ENCODE assay signal across 29 mouse cellular contexts in the genomic region with DNA sequence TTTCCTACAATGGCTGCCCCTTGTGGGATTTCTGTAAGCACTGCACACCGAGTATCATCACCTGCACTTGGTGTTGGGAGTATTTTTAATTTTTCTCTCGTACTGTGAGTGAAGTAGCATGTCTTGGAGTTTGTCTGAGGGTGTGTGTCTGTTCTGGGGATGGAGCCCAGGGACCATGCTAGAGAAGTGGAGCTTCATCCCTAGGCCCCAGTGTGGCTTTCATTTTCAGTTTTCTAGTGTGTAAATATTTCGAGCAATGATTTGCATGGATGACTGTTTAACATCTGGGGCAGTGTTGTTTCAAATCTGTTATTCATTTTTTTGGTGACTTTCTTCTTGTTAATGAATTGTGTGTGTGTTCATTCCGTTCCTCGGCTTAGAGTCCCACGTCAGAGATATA. TPM values are rescaled to one million over a fixed set of nuclear protein-coding genes. Genes with fewer than 3 reads are reported as not detected.
"Had no signal": no experiment of that assay in that cellular context is flagged by ENCODE, and none has a peak within 500 bp of the region (broad histone marks: within the 10 kb centered on the region; RNA-seq: fewer than 3 reads in every experiment).

No protein-coding gene starts in this region.

- H3K4me3 ChIP-seq: embryonic facial prominence, embryonic 10.5 days; embryonic facial prominence, embryonic 12.5 days; embryonic facial prominence, embryonic 13.5 days; embryonic facial prominence, embryonic 15.5 days; erythroblast, embryonic 14.5 days; forebrain, embryonic 10.5 days; forebrain, embryonic 12.5 days; forebrain, embryonic 13.5 days; forebrain, embryonic 15.5 days; gastrocnemius, adult 2 months; heart, adult 2 months; heart, embryonic 10.5 days had no signal

- H3K4me1 ChIP-seq: embryonic facial prominence, embryonic 10.5 days; embryonic facial prominence, embryonic 12.5 days; embryonic facial prominence, embryonic 13.5 days; embryonic facial prominence, embryonic 15.5 days; forebrain, embryonic 10.5 days; forebrain, embryonic 12.5 days; forebrain, embryonic 13.5 days; forebrain, embryonic 15.5 days; heart, embryonic 10.5 days had no signal

- DNase-seq: cerebellum, adult 9-11 months; cerebellum, postnatal 10 days; cerebellum, postnatal 14 days; cerebellum, postnatal 25 days; cerebellum, postnatal 36 days; embryo, embryonic 11 days; forebrain, postnatal 0 days; gastrocnemius, adult 2 months; gastrocnemius, postnatal 10 days; gastrocnemius, postnatal 14 days; gastrocnemius, postnatal 25 days; gastrocnemius, postnatal 36 days; heart, adult 18-20 months; heart, adult 2 months had no signal

- H3K9me3 ChIP-seq: embryonic facial prominence, embryonic 10.5 days; embryonic facial prominence, embryonic 12.5 days; embryonic facial prominence, embryonic 13.5 days; embryonic facial prominence, embryonic 15.5 days; forebrain, embryonic 10.5 days; forebrain, embryonic 12.5 days; forebrain, embryonic 13.5 days; forebrain, embryonic 15.5 days; heart, embryonic 10.5 days had no signal

- H3K36me3 ChIP-seq: embryonic facial prominence, embryonic 10.5 days; embryonic facial prominence, embryonic 12.5 days; embryonic facial prominence, embryonic 13.5 days; embryonic facial prominence, embryonic 15.5 days; forebrain, embryonic 10.5 days; forebrain, embryonic 12.5 days; forebrain, embryonic 15.5 days; heart, embryonic 10.5 days had no signal

- H3K27ac ChIP-seq: embryonic facial prominence, embryonic 10.5 days; embryonic facial prominence, embryonic 12.5 days; embryonic facial prominence, embryonic 13.5 days; embryonic facial prominence, embryonic 15.5 days; forebrain, embryonic 10.5 days; forebrain, embryonic 12.5 days; forebrain, embryonic 13.5 days; forebrain, embryonic 15.5 days; gastrocnemius, adult 2 months; heart, adult 2 months; heart, embryonic 10.5 days had no signal

- H3K9ac ChIP-seq: embryonic facial prominence, embryonic 12.5 days; embryonic facial prominence, embryonic 13.5 days; embryonic facial prominence, embryonic 15.5 days; forebrain, embryonic 12.5 days; forebrain, embryonic 13.5 days; forebrain, embryonic 15.5 days; forebrain, postnatal 0 days had no signal

- H3K27me3 ChIP-seq: embryonic facial prominence, embryonic 12.5 days; embryonic facial prominence, embryonic 13.5 days; embryonic facial prominence, embryonic 15.5 days; forebrain, embryonic 12.5 days; forebrain, embryonic 13.5 days; forebrain, embryonic 15.5 days had no signal

- H3K4me2 ChIP-seq: embryonic facial prominence, embryonic 12.5 days; embryonic facial prominence, embryonic 13.5 days; embryonic facial prominence, embryonic 15.5 days; forebrain, embryonic 12.5 days; forebrain, embryonic 13.5 days; forebrain, embryonic 15.5 days had no signal

RNA-seq across cellular contexts. Expression of a gene that starts 31.9 kb away (rescaled TPM):
- total RNA-seq: common myeloid progenitor, adult 5-6 weeks; gastrocnemius, adult 18-20 months; gastrocnemius, adult 2 months; gastrocnemius, adult 8-10 months; gastrocnemius, postnatal 14 days; gastrocnemius, postnatal 25 days; gastrocnemius, postnatal 36 days; gastrocnemius, postnatal 4 days; granulocyte monocyte progenitor cell, adult 5-6 weeks had no signal
- polyA plus RNA-seq: erythroblast, embryonic 14.5 days had no signal
